In genomic region chr7:80130344-80131055, GRCm38 (mm10) we compare ENCODE assay signal across 11 mouse cellular contexts. TPM values are rescaled to one million over a fixed set of nuclear protein-coding genes. Genes with fewer than 3 reads are reported as not detected.
DNase-seq lines count a peak whose midpoint lies in the region; ATAC-seq and TF ChIP-seq lines count a peak whose summit lies in the region.
"Had no signal": no experiment of that assay in that cellular context is flagged by ENCODE, and none has a peak within 500 bp of the region (broad histone marks: within the 10 kb centered on the region; RNA-seq: fewer than 3 reads in every experiment).

No protein-coding gene starts in this region.

- peak overlapping the region; percentile 30 for H3K9ac ChIP-seq in liver, adult 2 months (ENCODE audit: low read depth, low read length)
- no peak overlapping the region for H3K9ac ChIP-seq in liver, embryonic 12.5 days
- no peak overlapping the region for H3K9ac ChIP-seq in stomach, embryonic 16.5 days (ENCODE audit: low read length)
- H3K9ac ChIP-seq: neural tube, embryonic 12.5 days had no signal

- no peaks in the 10 kb centered on the region for H3K9me3 ChIP-seq in liver, embryonic 12.5 days (replicated peaks)
- H3K9me3 ChIP-seq in stomach, embryonic 16.5 days (replicated peaks; ENCODE audit: control insufficient read depth, low read length) = no peaks in the 10 kb centered on the region
- H3K9me3 ChIP-seq: embryonic facial prominence, embryonic 10.5 days; neural tube, embryonic 12.5 days had no signal

- H3K27ac ChIP-seq in liver, adult 2 months (replicated peaks; ENCODE audit: insufficient read depth, low read depth, low read length) = peak overlapping the region; percentile 80
- no peak overlapping the region for H3K27ac ChIP-seq in liver, embryonic 12.5 days
- peak overlapping the region; percentile 64 for H3K27ac ChIP-seq in stomach, embryonic 16.5 days (ENCODE audit: low read length)
- H3K27ac ChIP-seq: embryonic facial prominence, embryonic 10.5 days; neural tube, embryonic 12.5 days had no signal

- WGBS in liver, adult 2 months = 23% methylated on average over 12 of the region's 12 CpGs
- WGBS in liver, embryonic 12.5 days (ENCODE audit: insufficient replicate concordance) = 61% methylated on average over 12 of the region's 12 CpGs
- WGBS in stomach, embryonic 16.5 days = 38% methylated on average over 12 of the region's 12 CpGs

- peaks cover 21% of the 10 kb centered on the region for H3K4me1 ChIP-seq in liver, adult 2 months (ENCODE audit: control insufficient read depth, insufficient read depth, low read length)
- peaks cover 37% of the 10 kb centered on the region for H3K4me1 ChIP-seq in liver, embryonic 12.5 days
- peaks cover 16% of the 10 kb centered on the region for H3K4me1 ChIP-seq in stomach, embryonic 16.5 days (ENCODE audit: control insufficient read depth, insufficient read depth, low read length)

- no peaks in the 10 kb centered on the region for H3K27me3 ChIP-seq in liver, adult 2 months (ENCODE audit: control insufficient read depth, insufficient read depth, low read length)
- H3K27me3 ChIP-seq in liver, embryonic 12.5 days (replicated peaks) = no peaks in the 10 kb centered on the region
- no peaks in the 10 kb centered on the region for H3K27me3 ChIP-seq in stomach, embryonic 16.5 days (ENCODE audit: control insufficient read depth, insufficient read depth, low read length)
- H3K27me3 ChIP-seq: neural tube, embryonic 12.5 days had no signal

- no peaks in the 10 kb centered on the region for H3K36me3 ChIP-seq in liver, adult 2 months (ENCODE audit: control insufficient read depth, insufficient read depth, low read length)
- H3K36me3 ChIP-seq in liver, embryonic 12.5 days = no peaks in the 10 kb centered on the region
- H3K36me3 ChIP-seq in stomach, embryonic 16.5 days (ENCODE audit: control insufficient read depth, insufficient read depth, low read length) = no peaks in the 10 kb centered on the region
- H3K36me3 ChIP-seq: embryonic facial prominence, embryonic 10.5 days; neural tube, embryonic 12.5 days had no signal

- TF ChIP-seq CTCF in liver, adult 2 months (IDR thresholded peaks at IDR 0.05; ENCODE audit: low read depth, low read length) = no peak

- peak; percentile 37; the same call in 1 of the 2 replicates for TF ChIP-seq POLR2A in liver, adult 2 months (IDR thresholded peaks at IDR 0.05; ENCODE audit: extremely low read depth, insufficient read depth, low read length)

- H3K4me3 ChIP-seq in liver, adult 2 months (ENCODE audit: insufficient read depth, low read depth, low read length) = no peak overlapping the region
- no peak overlapping the region for H3K4me3 ChIP-seq in liver, embryonic 12.5 days
- H3K4me3 ChIP-seq in stomach, embryonic 16.5 days (replicated peaks; ENCODE audit: low read length) = no peak overlapping the region
- H3K4me3 ChIP-seq: embryonic facial prominence, embryonic 10.5 days; neural tube, embryonic 12.5 days had no signal

- H3K79me2 ChIP-seq in liver, adult 2 months (ENCODE audit: control insufficient read depth, insufficient read depth, low read length) = no peaks in the 10 kb centered on the region

- ATAC-seq in liver, embryonic 12.5 days = no peak
- peak; percentile 65 for ATAC-seq in stomach, embryonic 16.5 days (ENCODE audit: insufficient read depth, low FRiP score)
- ATAC-seq in megakaryocyte progenitor cell, adult 5-6 weeks (replicated peaks; ENCODE audit: poor library complexity) = no peak
- ATAC-seq: forebrain, embryonic 16.5 days had no signal

- DNase-seq in liver, adult 2 months (ENCODE audit: extremely low read depth, low read depth, low spot score) = peak; percentile 98
- DNase-seq in heart, adult 11 months = peak; percentile 98
- DNase-seq in heart, postnatal 36 days = peak; percentile 28 to 71
- DNase-seq in spleen, adult 12 weeks (ENCODE audit: low spot score) = no peak
- DNase-seq in cerebellum, postnatal 4 days (ENCODE audit: low spot score in 2 of 2) = no peak

- H3K4me2 ChIP-seq in liver, embryonic 12.5 days = no peak overlapping the region
- H3K4me2 ChIP-seq in stomach, embryonic 16.5 days (ENCODE audit: low read depth, low read length) = no peak overlapping the region
- H3K4me2 ChIP-seq: neural tube, embryonic 12.5 days had no signal

- intact Hi-C loops in heart, postnatal 36 days (cut with DNase I) = loop anchor here (2.0 kb wide), 1 partner anchor 14 kb away; no protein-coding TSS in a partner anchor

RNA-seq across cellular contexts. Expression of gene Idh2, which starts 15.3 kb away (rescaled TPM):
- 177 and 195 TPM in 2 replicates for total RNA-seq in liver, adult 2 months (2014; rRNA removed)
- polyA plus RNA-seq in liver, adult 2 months (2012; rRNA removed) = 163 and 164 TPM in 2 replicates
- 158 and 160 TPM in 2 replicates for polyA plus RNA-seq in liver, embryonic 12.5 days (2016; fragmentation: Nextera tagmentation; extraction: Ambion mirVana)
- total RNA-seq in heart, postnatal 36 days (2021) = 1,000 to 10,000 TPM; 1,714 to 2,029 TPM
- 606 and 633 TPM in 2 replicates for polyA plus RNA-seq in stomach, embryonic 16.5 days (2015; fragmentation: Nextera tagmentation; extraction: Ambion mirVana)
- 267 and 274 TPM in 2 replicates for total RNA-seq in megakaryocyte progenitor cell, adult 5-6 weeks (2015)
- total RNA-seq in megakaryocyte progenitor cell, adult 5-6 weeks (2017) = 276 and 284 TPM in 2 replicates

RNA-seq across cellular contexts. Expression of gene Sema4b, which starts 56.1 kb away (rescaled TPM):
- total RNA-seq in liver, adult 2 months (2014; rRNA removed) = 3.7 and 5.4 TPM in 2 replicates
- polyA plus RNA-seq in liver, adult 2 months (2012; rRNA removed) = 4.0 and 4.4 TPM in 2 replicates
- polyA plus RNA-seq in liver, embryonic 12.5 days (2016; fragmentation: Nextera tagmentation; extraction: Ambion mirVana) = 16.9 and 17.9 TPM in 2 replicates
- 10 to 100 TPM; 12.1 to 12.4 TPM for total RNA-seq in heart, postnatal 36 days (2021)
- polyA plus RNA-seq in stomach, embryonic 16.5 days (2015; fragmentation: Nextera tagmentation; extraction: Ambion mirVana) = 19.7 and 23.7 TPM in 2 replicates
- 6.6 and 7.7 TPM in 2 replicates for total RNA-seq in megakaryocyte progenitor cell, adult 5-6 weeks (2015)
- total RNA-seq in megakaryocyte progenitor cell, adult 5-6 weeks (2017) = 5.3 and 8.1 TPM in 2 replicates

Comparison
In these comparisons a context has a peak if more than half of its experiments do, and no peak if none do; other contexts are left out.
1. DNase-seq: peak in liver, adult 2 months (single experiment), heart, adult 11 months (single experiment) and heart, postnatal 36 days (2 of 2); none in spleen, adult 12 weeks (single experiment) and cerebellum, postnatal 4 days (0 of 2).